In genomic region chr8:115766218-115766898, GRCm38 (mm10) we compare ENCODE assay signal across 8 mouse cellular contexts. TPM values are rescaled to one million over a fixed set of nuclear protein-coding genes. Genes with fewer than 3 reads are reported as not detected.
A peak's percentile ranks its signal among the peaks of the same experiment; 100 is the strongest.
DNase-seq lines count a peak whose midpoint lies in the region; ATAC-seq and TF ChIP-seq lines count a peak whose summit lies in the region.

No protein-coding gene starts in this region.

- H3K4me3 ChIP-seq in forebrain, postnatal 0 days (ENCODE audit: low read depth, low read length) = no peak overlapping the region
- H3K4me3 ChIP-seq in hindbrain, embryonic 13.5 days = no peak overlapping the region
- H3K4me3 ChIP-seq in limb, embryonic 14.5 days (replicated peaks; ENCODE audit: low read length) = no peak overlapping the region

- no peaks in the 10 kb centered on the region; the same call in 1 of the 2 replicates for H3K27me3 ChIP-seq in forebrain, postnatal 0 days (ENCODE audit: insufficient read depth, low read length)
- H3K27me3 ChIP-seq in hindbrain, embryonic 13.5 days = 0 out of 2 replicates have a peak, but pooled peaks cover 4% of the 10 kb centered on the region
- H3K27me3 ChIP-seq in limb, embryonic 14.5 days (ENCODE audit: control insufficient read depth, insufficient read depth, low read length) = no peaks in the 10 kb centered on the region

- H3K9ac ChIP-seq in forebrain, postnatal 0 days = no peak overlapping the region
- H3K9ac ChIP-seq in hindbrain, embryonic 13.5 days = no peak overlapping the region
- no peak overlapping the region for H3K9ac ChIP-seq in limb, embryonic 14.5 days (ENCODE audit: low read depth, low read length, severe bottlenecking)

- H3K4me2 ChIP-seq in forebrain, postnatal 0 days (ENCODE audit: low read depth) = no peak overlapping the region
- H3K4me2 ChIP-seq in hindbrain, embryonic 13.5 days = no peak overlapping the region
- no peak overlapping the region for H3K4me2 ChIP-seq in limb, embryonic 14.5 days (replicated peaks; ENCODE audit: low read depth, low read length, severe bottlenecking)

- no peaks in the 10 kb centered on the region for H3K36me3 ChIP-seq in forebrain, postnatal 0 days (ENCODE audit: insufficient read depth)
- H3K36me3 ChIP-seq in hindbrain, embryonic 13.5 days = no peaks in the 10 kb centered on the region
- no peaks in the 10 kb centered on the region for H3K36me3 ChIP-seq in limb, embryonic 14.5 days (ENCODE audit: control insufficient read depth, insufficient read depth, low read length)

- no peaks in the 10 kb centered on the region for H3K9me3 ChIP-seq in forebrain, postnatal 0 days (ENCODE audit: low read length)
- no peaks in the 10 kb centered on the region for H3K9me3 ChIP-seq in hindbrain, embryonic 13.5 days
- H3K9me3 ChIP-seq in limb, embryonic 14.5 days (ENCODE audit: control insufficient read depth, low read length) = no peaks in the 10 kb centered on the region

- DNase-seq in left cerebral cortex, postnatal 4 days = peak; percentile 73
- no peak for DNase-seq in left cerebral cortex, adult 11 months (ENCODE audit: low spot score)
- DNase-seq in adrenal gland, postnatal 36 days = peak; percentile 36 to 51
- no peak for DNase-seq in forebrain, postnatal 0 days
- DNase-seq in limb, embryonic 14.5 days (ENCODE audit: low spot score) = peak; percentile 14
- peak; percentile 61 for DNase-seq in retina, embryonic 14.5 days (ENCODE audit: low spot score)
- no peak for DNase-seq in thymus, postnatal 25 days

- H3K27ac ChIP-seq in forebrain, postnatal 0 days (ENCODE audit: low read depth, low read length) = no peak overlapping the region
- H3K27ac ChIP-seq in hindbrain, embryonic 13.5 days = no peak overlapping the region
- no peak overlapping the region for H3K27ac ChIP-seq in limb, embryonic 14.5 days (replicated peaks; ENCODE audit: low read depth, low read length)

- TF ChIP-seq CTCF in forebrain, postnatal 0 days (IDR thresholded peaks at IDR 0.05; ENCODE audit: low read depth) = no peak

- no peaks in the 10 kb centered on the region for H3K4me1 ChIP-seq in forebrain, postnatal 0 days (ENCODE audit: insufficient read depth)
- peaks cover 12% of the 10 kb centered on the region for H3K4me1 ChIP-seq in hindbrain, embryonic 13.5 days (replicated peaks)
- H3K4me1 ChIP-seq in limb, embryonic 14.5 days (ENCODE audit: control insufficient read depth, insufficient read depth, low read length) = peaks cover 7% of the 10 kb centered on the region

- no peak for TF ChIP-seq POLR2A in limb, embryonic 14.5 days (IDR thresholded peaks at IDR 0.05; ENCODE audit: borderline replicate concordance, extremely low read depth, insufficient read depth, insufficient read length)

- peak; percentile 32; the same call in 1 of the 2 replicates for ATAC-seq in forebrain, postnatal 0 days
- peak; percentile 46; the same call in 1 of the 2 replicates for ATAC-seq in hindbrain, embryonic 13.5 days (ENCODE audit: low FRiP score)
- ATAC-seq in limb, embryonic 14.5 days (ENCODE audit: low FRiP score, low read depth) = no peak; the same call in 1 of the 2 replicates

- 12% methylated on average over 9 of the region's 9 CpGs for WGBS in forebrain, postnatal 0 days
- WGBS in hindbrain, embryonic 13.5 days = 8% methylated on average over 9 of the region's 9 CpGs
- WGBS in limb, embryonic 14.5 days = 13% methylated on average over 9 of the region's 9 CpGs

- intact Hi-C loops in left cerebral cortex, postnatal 4 days (cut with DNase I) = no loop called here

RNA-seq across cellular contexts. Expression of gene Maf, which starts 58.8 kb away (rescaled TPM):
- total RNA-seq in left cerebral cortex, postnatal 4 days (2021) = 10 to 100 TPM; 37.8 to 41.9 TPM
- total RNA-seq in adrenal gland, postnatal 36 days (2021) = 10 to 100 TPM; 22.6 to 27.8 TPM
- 16.7 and 20.9 TPM in 2 replicates for total RNA-seq in forebrain, postnatal 0 days (2014; rRNA removed)
- polyA plus RNA-seq in forebrain, postnatal 0 days (2015; fragmentation: Nextera tagmentation; extraction: Ambion mirVana) = 4.3 and 5.0 TPM in 2 replicates
- 11.7 and 11.9 TPM in 2 replicates for polyA plus RNA-seq in hindbrain, embryonic 13.5 days (2015; fragmentation: Nextera tagmentation; extraction: Ambion mirVana)
- polyA plus RNA-seq in limb, embryonic 14.5 days (2012; rRNA removed) = 16.9 and 17.8 TPM in 2 replicates
- polyA plus RNA-seq in limb, embryonic 14.5 days (2014; fragmentation: Nextera tagmentation; extraction: Ambion mirVana) = 11.6 and 12.4 TPM in 2 replicates

Comparison
In these comparisons a context has a peak if more than half of its experiments do, and no peak if none do; other contexts are left out.
1. DNase-seq: peak in left cerebral cortex, postnatal 4 days (single experiment), adrenal gland, postnatal 36 days (2 of 2), limb, embryonic 14.5 days (single experiment) and retina, embryonic 14.5 days (single experiment); none in left cerebral cortex, adult 11 months (single experiment), forebrain, postnatal 0 days (single experiment) and thymus, postnatal 25 days (single experiment).